Mouse (Mus musculus): ENCODE data around the gene Oaz1. TPM values are rescaled to one million over a fixed set of nuclear protein-coding genes. Genes with fewer than 3 reads are reported as not detected.

The Oaz1 gene
- total and polyA plus RNA-seq, 3 experiments = 228 to 1,655 (median 444) TPM

DNA sequence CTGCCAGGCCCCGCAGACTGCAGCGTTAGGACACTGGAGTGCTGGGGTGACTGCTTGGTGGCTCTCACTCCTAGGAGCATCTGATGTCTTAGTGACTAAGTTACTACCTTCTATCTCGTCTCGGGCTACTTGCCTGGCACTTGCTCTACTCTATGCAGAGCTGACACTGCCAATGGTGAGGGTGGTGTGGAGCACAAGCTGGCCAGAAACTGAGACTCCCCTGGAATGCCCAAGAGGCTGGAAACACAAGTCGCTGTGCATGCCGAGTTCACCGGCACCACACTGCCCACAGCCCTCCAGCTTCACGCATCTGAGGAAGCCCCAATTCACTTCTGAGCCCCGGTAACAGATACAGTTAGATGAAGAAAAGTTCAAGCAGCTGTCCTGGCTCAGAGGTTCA is 47.6 kb downstream of the Oaz1 start:
- Histone ChIP-seq H3K9me3 (replicated peaks) (no peaks in the 10 kb centered on the region), H3K4me3 (ENCODE audit: low read depth, low read length) (no peak overlapping the region), H3K36me3 (replicated peaks) (peaks cover 5% of the 10 kb centered on the region), H3K27me3 (ENCODE audit: insufficient read depth, low read length) (peaks cover 30% of the 10 kb centered on the region), H3K4me1 (ENCODE audit: insufficient read depth, low read depth, low read length) (peaks cover 29% of the 10 kb centered on the region)
- TF ChIP-seq TAL1 (conservative IDR thresholded peaks at IDR 0.05; ENCODE audit: low read depth, low read length) (no peak), GATA1 (IDR thresholded peaks at IDR 0.05; ENCODE audit: borderline replicate concordance, low read length) (no peak), GATA2 (IDR thresholded peaks at IDR 0.05; ENCODE audit: borderline replicate concordance, low read depth, low read length) (no peak), CTCF (IDR thresholded peaks at IDR 0.05; ENCODE audit: low read depth, low read length) (no peak), POLR2AphosphoS5 (IDR thresholded peaks at IDR 0.05; ENCODE audit: insufficient replicate concordance, low read depth, low read length) (no peak)
- no peak for DNase-seq (ENCODE audit: low spot score)
- ATAC-seq (ENCODE audit: extremely low read depth, insufficient number of reproducible peaks, low FRiP score, poor library complexity, severe bottlenecking) = no peak

DNA sequence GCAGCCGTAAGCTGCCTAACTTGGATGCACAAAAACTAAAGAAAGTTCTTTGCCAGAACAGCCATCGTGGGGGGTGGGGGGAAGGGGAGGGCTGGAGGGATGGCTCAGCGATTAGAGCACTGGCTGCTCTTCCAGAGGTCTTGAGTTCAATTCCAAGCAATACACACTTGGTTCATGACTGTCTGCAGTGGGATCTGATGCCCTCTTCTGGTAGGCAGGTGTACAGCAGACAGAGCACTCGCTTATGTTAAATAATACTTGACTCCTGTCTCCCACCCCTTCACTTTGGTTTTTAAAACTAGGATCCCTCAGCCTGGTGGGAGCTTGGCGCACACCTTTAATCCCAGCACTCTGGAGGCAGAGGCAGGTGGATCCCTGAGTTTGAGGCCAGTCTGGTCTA is 49.6 kb downstream of the Oaz1 start:
- TF ChIP-seq POLR2AphosphoS5 (IDR thresholded peaks at IDR 0.05; ENCODE audit: insufficient replicate concordance, low read depth, low read length) (no peak), GATA1 (IDR thresholded peaks at IDR 0.05; ENCODE audit: borderline replicate concordance, low read length) (no peak), CTCF (IDR thresholded peaks at IDR 0.05; ENCODE audit: low read depth, low read length) (peak; percentile 95)
- ATAC-seq (ENCODE audit: extremely low read depth, insufficient number of reproducible peaks, low FRiP score, poor library complexity, severe bottlenecking) (no peak), DNase-seq (ENCODE audit: low spot score) (no peak)
- Histone ChIP-seq H3K9me3 (replicated peaks) (no peaks in the 10 kb centered on the region), H3K36me3 (replicated peaks) (no peaks in the 10 kb centered on the region), H3K4me3 (ENCODE audit: low read depth, low read length) (no peak overlapping the region), H3K27me3 (ENCODE audit: insufficient read depth, low read length) (peaks cover 35% of the 10 kb centered on the region), H3K4me1 (ENCODE audit: insufficient read depth, low read depth, low read length) (peaks cover 48% of the 10 kb centered on the region)

DNA sequence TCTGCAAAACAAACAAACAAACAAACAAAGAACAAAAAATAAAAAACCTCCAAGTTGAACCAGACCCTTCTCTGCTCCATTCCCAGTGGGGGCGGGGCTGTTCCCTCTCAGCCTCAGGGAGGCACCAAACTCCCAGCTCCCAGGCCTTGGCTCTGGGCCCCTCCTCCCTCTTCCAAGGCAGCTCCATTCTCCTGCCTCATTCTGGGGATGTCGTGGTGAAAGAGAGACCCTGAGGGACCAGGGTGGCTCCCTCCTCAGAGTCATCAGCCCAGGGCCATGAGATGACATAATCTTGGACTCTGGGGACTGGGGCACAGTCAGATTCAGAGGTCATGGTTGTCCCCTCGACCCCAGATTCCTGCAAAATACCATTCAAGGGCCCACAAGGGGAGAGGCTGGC is 50.1 kb downstream of the Oaz1 start:
- H3K4me1 ChIP-seq (ENCODE audit: insufficient read depth, low read depth, low read length) = peaks cover 45% of the 10 kb centered on the region
- no peaks in the 10 kb centered on the region for H3K9me3 ChIP-seq (replicated peaks)
- H3K27me3 ChIP-seq (ENCODE audit: insufficient read depth, low read length) = peaks cover 33% of the 10 kb centered on the region
- H3K36me3 ChIP-seq (replicated peaks) = no peaks in the 10 kb centered on the region
- H3K4me3 ChIP-seq (ENCODE audit: low read depth, low read length) = no peak overlapping the region
- DNase-seq (ENCODE audit: low spot score) = no peak
- no peak for TF ChIP-seq TAL1 (conservative IDR thresholded peaks at IDR 0.05; ENCODE audit: low read depth, low read length)
- TF ChIP-seq GATA2 (IDR thresholded peaks at IDR 0.05; ENCODE audit: borderline replicate concordance, low read depth, low read length) = no peak
- no peak for TF ChIP-seq GATA1 (IDR thresholded peaks at IDR 0.05; ENCODE audit: borderline replicate concordance, low read length)
- TF ChIP-seq CTCF (IDR thresholded peaks at IDR 0.05; ENCODE audit: low read depth, low read length) = no peak
- no peak for TF ChIP-seq POLR2AphosphoS5 (IDR thresholded peaks at IDR 0.05; ENCODE audit: insufficient replicate concordance, low read depth, low read length)
- no peak for ATAC-seq (ENCODE audit: extremely low read depth, insufficient number of reproducible peaks, low FRiP score, poor library complexity, severe bottlenecking)

Other genes starting within 250 kb of the Oaz1 start
Only the 20 nearest of the 28 such genes appear.
- 91.3 and 110 TPM in 2 replicates for gene Csnk1g2, start 203.8 kb upstream of the Oaz1 start, total RNA-seq (2014; fragmentation: Nextera tagmentation)
- 189 and 193 TPM in 2 replicates for gene Csnk1g2, start 203.8 kb upstream of the Oaz1 start, total RNA-seq (2017)
- 470 and 513 TPM in 2 replicates for gene Csnk1g2, start 203.8 kb upstream of the Oaz1 start, polyA plus RNA-seq (2012)
- gene Btbd2, start 169.6 kb upstream of the Oaz1 start, total RNA-seq (2014; fragmentation: Nextera tagmentation) = 11.1 and 19.7 TPM in 2 replicates
- gene Btbd2, start 169.6 kb upstream of the Oaz1 start, total RNA-seq (2017) = 17.9 and 19.2 TPM in 2 replicates
- gene Btbd2, start 169.6 kb upstream of the Oaz1 start, polyA plus RNA-seq (2012) = 96.3 and 102 TPM in 2 replicates
- gene Mknk2, start 148.5 kb upstream of the Oaz1 start, total RNA-seq (2014; fragmentation: Nextera tagmentation) = 127 and 140 TPM in 2 replicates
- gene Mknk2, start 148.5 kb upstream of the Oaz1 start, total RNA-seq (2017) = 70.4 and 72.2 TPM in 2 replicates
- gene Mknk2, start 148.5 kb upstream of the Oaz1 start, polyA plus RNA-seq (2012) = 455 and 521 TPM in 2 replicates
- 44.4 and 52.8 TPM in 2 replicates for gene Mob3a, start 124.7 kb upstream of the Oaz1 start, total RNA-seq (2014; fragmentation: Nextera tagmentation)
- gene Mob3a, start 124.7 kb upstream of the Oaz1 start, total RNA-seq (2017) = 53.8 and 61.8 TPM in 2 replicates
- gene Mob3a, start 124.7 kb upstream of the Oaz1 start, polyA plus RNA-seq (2012) = 45.8 and 54.2 TPM in 2 replicates
- 2.3 and 7.4 TPM in 2 replicates for gene Izumo4, start 124.5 kb upstream of the Oaz1 start, total RNA-seq (2014; fragmentation: Nextera tagmentation)
- gene Izumo4, start 124.5 kb upstream of the Oaz1 start, total RNA-seq (2017) = 5.9 and 10.3 TPM in 2 replicates
- gene Izumo4, start 124.5 kb upstream of the Oaz1 start, polyA plus RNA-seq (2012) = 7.5 and 8.2 TPM in 2 replicates
- 121 and 133 TPM in 2 replicates for gene Ap3d1, start 84.4 kb upstream of the Oaz1 start, total RNA-seq (2014; fragmentation: Nextera tagmentation)
- 72.3 and 88.3 TPM in 2 replicates for gene Ap3d1, start 84.4 kb upstream of the Oaz1 start, total RNA-seq (2017)
- gene Ap3d1, start 84.4 kb upstream of the Oaz1 start, polyA plus RNA-seq (2012) = 37.4 and 39.4 TPM in 2 replicates
- gene Dot1l, start 71.5 kb upstream of the Oaz1 start, total RNA-seq (2014; fragmentation: Nextera tagmentation) = 95.3 and 105 TPM in 2 replicates
- gene Dot1l, start 71.5 kb upstream of the Oaz1 start, total RNA-seq (2017) = 8.7 and 9.0 TPM in 2 replicates
- gene Dot1l, start 71.5 kb upstream of the Oaz1 start, polyA plus RNA-seq (2012) = 118 and 121 TPM in 2 replicates
- gene Sf3a2, start 28.5 kb upstream of the Oaz1 start, total RNA-seq (2014; fragmentation: Nextera tagmentation) = 142 and 172 TPM in 2 replicates
- 8.7 and 9.9 TPM in 2 replicates for gene Sf3a2, start 28.5 kb upstream of the Oaz1 start, total RNA-seq (2017)
- 652 and 920 TPM in 2 replicates for gene Sf3a2, start 28.5 kb upstream of the Oaz1 start, polyA plus RNA-seq (2012)
- gene Plekhj1, start 28.0 kb upstream of the Oaz1 start, total RNA-seq (2014; fragmentation: Nextera tagmentation) = 122 and 192 TPM in 2 replicates
- 58.1 and 68.0 TPM in 2 replicates for gene Plekhj1, start 28.0 kb upstream of the Oaz1 start, total RNA-seq (2017)
- gene Plekhj1, start 28.0 kb upstream of the Oaz1 start, polyA plus RNA-seq (2012) = 285 and 325 TPM in 2 replicates
- 1.7 and 1.8 TPM in 2 replicates for gene Amh, start 21.4 kb upstream of the Oaz1 start, total RNA-seq (2014; fragmentation: Nextera tagmentation)
- gene Amh, start 21.4 kb upstream of the Oaz1 start, total RNA-seq (2017) = 0.17 and 0.27 TPM in 2 replicates
- gene Amh, start 21.4 kb upstream of the Oaz1 start, polyA plus RNA-seq (2012) = 1.6 and 1.8 TPM in 2 replicates
- gene Jsrp1, start 13.2 kb upstream of the Oaz1 start, total RNA-seq (2014; fragmentation: Nextera tagmentation) = not detected in 2 replicates
- gene Jsrp1, start 13.2 kb upstream of the Oaz1 start, total RNA-seq (2017) = not detected in 2 replicates
- 0.07 and 0.09 TPM in 2 replicates for gene Jsrp1, start 13.2 kb upstream of the Oaz1 start, polyA plus RNA-seq (2012)
- not detected in 2 replicates for gene Lingo3, start 17.4 kb downstream of the Oaz1 start, total RNA-seq (2014; fragmentation: Nextera tagmentation)
- 0.05 and 0.06 TPM in 2 replicates for gene Lingo3, start 17.4 kb downstream of the Oaz1 start, total RNA-seq (2017)
- gene Lingo3, start 17.4 kb downstream of the Oaz1 start, polyA plus RNA-seq (2012) = not detected in 2 replicates
- 51.2 and 53.5 TPM in 2 replicates for gene Lsm7, start 28.6 kb downstream of the Oaz1 start, total RNA-seq (2014; fragmentation: Nextera tagmentation)
- gene Lsm7, start 28.6 kb downstream of the Oaz1 start, total RNA-seq (2017) = 282 and 373 TPM in 2 replicates
- 226 and 269 TPM in 2 replicates for gene Lsm7, start 28.6 kb downstream of the Oaz1 start, polyA plus RNA-seq (2012)
- gene Sppl2b, start 28.6 kb downstream of the Oaz1 start, total RNA-seq (2014; fragmentation: Nextera tagmentation) = 46.0 and 55.1 TPM in 2 replicates
- gene Sppl2b, start 28.6 kb downstream of the Oaz1 start, total RNA-seq (2017) = 18.0 and 22.1 TPM in 2 replicates
- gene Sppl2b, start 28.6 kb downstream of the Oaz1 start, polyA plus RNA-seq (2012) = 76.6 and 92.5 TPM in 2 replicates
- gene Tmprss9, start 45.2 kb downstream of the Oaz1 start, total RNA-seq (2014; fragmentation: Nextera tagmentation) = not detected in 2 replicates
- gene Tmprss9, start 45.2 kb downstream of the Oaz1 start, total RNA-seq (2017) = 0.05 and 0.06 TPM in 2 replicates
- 0.02 TPM in 1 of 2 replicates, not detected in the other for gene Tmprss9, start 45.2 kb downstream of the Oaz1 start, polyA plus RNA-seq (2012)
- gene Timm13, start 74.3 kb downstream of the Oaz1 start, total RNA-seq (2014; fragmentation: Nextera tagmentation) = 34.0 and 51.2 TPM in 2 replicates
- gene Timm13, start 74.3 kb downstream of the Oaz1 start, total RNA-seq (2017) = 70.4 and 75.5 TPM in 2 replicates
- 295 and 345 TPM in 2 replicates for gene Timm13, start 74.3 kb downstream of the Oaz1 start, polyA plus RNA-seq (2012)
- gene Lmnb2, start 91.6 kb downstream of the Oaz1 start, total RNA-seq (2014; fragmentation: Nextera tagmentation) = 3.0 and 3.1 TPM in 2 replicates
- 4.8 and 5.5 TPM in 2 replicates for gene Lmnb2, start 91.6 kb downstream of the Oaz1 start, total RNA-seq (2017)
- 10.2 and 11.9 TPM in 2 replicates for gene Lmnb2, start 91.6 kb downstream of the Oaz1 start, polyA plus RNA-seq (2012)
- gene Gadd45b, start 103.4 kb downstream of the Oaz1 start, total RNA-seq (2014; fragmentation: Nextera tagmentation) = 2.1 and 5.7 TPM in 2 replicates
- 1.1 and 1.9 TPM in 2 replicates for gene Gadd45b, start 103.4 kb downstream of the Oaz1 start, total RNA-seq (2017)
- gene Gadd45b, start 103.4 kb downstream of the Oaz1 start, polyA plus RNA-seq (2012) = 2.8 and 3.7 TPM in 2 replicates
- gene Gng7, start 188.3 kb downstream of the Oaz1 start, total RNA-seq (2014; fragmentation: Nextera tagmentation) = 0.90 and 1.7 TPM in 2 replicates
- 0.33 and 0.58 TPM in 2 replicates for gene Gng7, start 188.3 kb downstream of the Oaz1 start, total RNA-seq (2017)
- 0.65 and 0.87 TPM in 2 replicates for gene Gng7, start 188.3 kb downstream of the Oaz1 start, polyA plus RNA-seq (2012)
- not detected in 2 replicates for gene Diras1, start 199.0 kb downstream of the Oaz1 start, total RNA-seq (2014; fragmentation: Nextera tagmentation)
- gene Diras1, start 199.0 kb downstream of the Oaz1 start, total RNA-seq (2017) = 0.44 TPM in 1 of 2 replicates, not detected in the other
- gene Diras1, start 199.0 kb downstream of the Oaz1 start, polyA plus RNA-seq (2012) = 0.02 TPM in 1 of 2 replicates, not detected in the other